Mouse (Mus musculus) MEL (cell line): ENCODE results near the gene Mrps25. TPM values are rescaled to one million over a fixed set of nuclear protein-coding genes. Genes with fewer than 3 reads are reported as not detected.

Experiments
- DNase-seq: peaks from one replicate; pipeline ENCODE4 v3.0.0; 2011; ENCODE audit warnings: low read depth, low spot score
- H3K27ac ChIP-seq: 2 replicates; pipeline ENCODE4 v1.5.1; 2012; ENCODE audit warnings: low read depth, mild to moderate bottlenecking, control low read depth, low read length, moderate library complexity; ENCODE audit not compliant: control insufficient read depth
- H3K27me3 ChIP-seq, 2 experiments: fragments of 150-350 bp in 1 of 2; sonication (generic) in 1 of 2; 2 replicates each; pipeline ENCODE4 v1.6.1; 2012; ENCODE audit warnings: low read length in 2 of 2, mild to moderate bottlenecking in 2 of 2, improper control_type of control experiment in 1 of 2, moderate library complexity in 1 of 2; ENCODE audit not compliant: insufficient read depth in 2 of 2, control insufficient read depth in 1 of 2
- H3K36me3 ChIP-seq, 2 experiments: 2 replicates each; pipeline ENCODE4 v1.6.1; 2012 to 2014; ENCODE audit warnings: low read length in 2 of 2, improper control_type of control experiment in 1 of 2, inconsistent platforms in 1 of 2, mild to moderate bottlenecking in 1 of 2; ENCODE audit not compliant: insufficient read depth in 2 of 2, control insufficient read depth in 1 of 2
- H3K4me1 ChIP-seq, 2 experiments: fragments of 150-350 bp in 1 of 2; sonication (generic) in 1 of 2; 2 replicates each; pipeline ENCODE4 v1.6.1; 2012; ENCODE audit warnings: low read length in 2 of 2, improper control_type of control experiment in 1 of 2, mild to moderate bottlenecking in 1 of 2; ENCODE audit not compliant: insufficient read depth in 2 of 2, control insufficient read depth in 1 of 2
- H3K4me3 ChIP-seq, 2 experiments: fragments of 150-350 bp in 1 of 2; sonication (generic) in 1 of 2; 2 replicates each; pipeline ENCODE4 v1.5.1; 2012; ENCODE audit warnings: low read depth in 2 of 2, low read length in 2 of 2, mild to moderate bottlenecking in 2 of 2, moderate library complexity in 2 of 2, control low read depth in 1 of 2, improper control_type of control experiment in 1 of 2; ENCODE audit not compliant: control insufficient read depth in 1 of 2, insufficient read depth in 1 of 2
- H3K79me2 ChIP-seq: 2 replicates; pipeline ENCODE4 v1.6.1; 2012; ENCODE audit warnings: mild to moderate bottlenecking, low read length, moderate library complexity; ENCODE audit not compliant: control insufficient read depth, poor library complexity, insufficient read depth
- H3K9ac ChIP-seq: 2 replicates; pipeline ENCODE4 v1.6.1; 2012; ENCODE audit warnings: low read depth, mild to moderate bottlenecking, control low read depth, low read length, moderate library complexity; ENCODE audit not compliant: control insufficient read depth, poor library complexity, severe bottlenecking
- H3K9me3 ChIP-seq: fragments of 150-350 bp; sonication (generic); replicated peaks from 2 replicates; pipeline ENCODE4 v1.6.1; 2012; ENCODE audit warnings: mild to moderate bottlenecking, low read length, improper control_type of control experiment, moderate library complexity; ENCODE audit not compliant: insufficient read depth
- BHLHE40 ChIP-seq: IDR thresholded peaks from 2 replicates; pipeline ENCODE4 v1.6.1; 2012; ENCODE audit warnings: low read depth, mild to moderate bottlenecking, inconsistent platforms, low read length, improper control_type of control experiment, borderline replicate concordance
- CTCF ChIP-seq, 3 experiments: IDR thresholded peaks in 2 of 3; conservative IDR thresholded peaks in 1 of 3; 2 replicates each; pipeline ENCODE4 v1.5.1; 2011 to 2012; ENCODE audit warnings: low read length in 3 of 3, low read depth in 2 of 3, mild to moderate bottlenecking in 2 of 3, improper control_type of control experiment in 1 of 3, inconsistent platforms in 1 of 3, mixed read lengths in 1 of 3, moderate library complexity in 1 of 3; ENCODE audit not compliant: control insufficient read depth in 1 of 3, insufficient read depth in 1 of 3, poor library complexity in 1 of 3, severe bottlenecking in 1 of 3
- E2F4 ChIP-seq: IDR thresholded peaks from 2 replicates; pipeline ENCODE4 v1.6.1; 2011; ENCODE audit warnings: low read depth, low read length, improper control_type of control experiment, borderline replicate concordance
- EP300 ChIP-seq, 2 experiments: IDR thresholded peaks; 2 replicates each; pipeline ENCODE4 v1.6.1; 2011; ENCODE audit warnings: improper control_type of control experiment in 2 of 2, low read length in 2 of 2, low read depth in 1 of 2, mild to moderate bottlenecking in 1 of 2
- MEF2A ChIP-seq: IDR thresholded peaks from 2 replicates; pipeline ENCODE4 v1.6.1; 2014; ENCODE audit warnings: low read depth, mild to moderate bottlenecking, inconsistent platforms, low read length, improper control_type of control experiment; ENCODE audit not compliant: poor library complexity, insufficient replicate concordance, severe bottlenecking; ENCODE audit errors: extremely low read depth
- MYC ChIP-seq: IDR thresholded peaks from 2 replicates; pipeline ENCODE4 v1.6.1; 2011; ENCODE audit warnings: low read depth, mild to moderate bottlenecking, low read length, improper control_type of control experiment, moderate library complexity
- NRF1 ChIP-seq: IDR thresholded peaks from 2 replicates; pipeline ENCODE4 v1.6.1; 2014; ENCODE audit warnings: low read depth, mild to moderate bottlenecking, inconsistent platforms, low read length, improper control_type of control experiment, moderate library complexity; ENCODE audit not compliant: poor library complexity, insufficient read depth, severe bottlenecking
- POLR2AphosphoS2 ChIP-seq: IDR thresholded peaks from 2 replicates; pipeline ENCODE4 v1.6.1; 2011; ENCODE audit warnings: low read length, improper control_type of control experiment
- POLR2AphosphoS5 ChIP-seq: IDR thresholded peaks from 2 replicates; pipeline ENCODE4 v1.6.1; 2012; ENCODE audit warnings: low read depth, borderline replicate concordance, mild to moderate bottlenecking, inconsistent platforms, low read length, moderate library complexity, mixed read lengths
- RCOR1 ChIP-seq: IDR thresholded peaks from 2 replicates; pipeline ENCODE4 v1.6.1; 2012; ENCODE audit warnings: low read depth, mild to moderate bottlenecking, inconsistent platforms, low read length, improper control_type of control experiment
- SIN3A ChIP-seq: IDR thresholded peaks from 2 replicates; pipeline ENCODE4 v1.6.1; 2012; ENCODE audit warnings: low read length, improper control_type of control experiment, inconsistent platforms
- TAL1 ChIP-seq: IDR thresholded peaks from 2 replicates; pipeline ENCODE4 v1.6.1; 2012; ENCODE audit warnings: mild to moderate bottlenecking, inconsistent platforms, low read length, moderate library complexity, mixed read lengths
- TBP ChIP-seq: IDR thresholded peaks from 2 replicates; pipeline ENCODE4 v1.8.0; 2011; ENCODE audit warnings: low read depth, low read length, improper control_type of control experiment
- TCF12 ChIP-seq: IDR thresholded peaks from 2 replicates; pipeline ENCODE4 v1.6.1; 2014; ENCODE audit warnings: low read depth, mild to moderate bottlenecking, inconsistent platforms, low read length, improper control_type of control experiment, moderate library complexity
- UBTF ChIP-seq: IDR thresholded peaks from 2 replicates; pipeline ENCODE4 v1.6.1; 2012; ENCODE audit warnings: low read depth, mild to moderate bottlenecking, inconsistent platforms, low read length, improper control_type of control experiment, moderate library complexity, borderline replicate concordance; ENCODE audit not compliant: insufficient read depth
- ZKSCAN1 ChIP-seq: IDR thresholded peaks from 2 replicates; pipeline ENCODE4 v1.6.1; 2012; ENCODE audit warnings: low read depth, mild to moderate bottlenecking, inconsistent platforms, low read length, improper control_type of control experiment, moderate library complexity
- polyA plus RNA-seq, 2 experiments: library from polyadenylated mRNA; stranded (reverse) in 1 of 2; unstranded in 1 of 2; fragments of >175 nt in 1 of 2; fragments of >200 nt in 1 of 2; gene quantifications; 2 replicates each; pipeline versions ENCODE4 v1.2.1 to v1.2.4; 2012; ENCODE audit warnings: low replicate concordance in 2 of 2, low read depth in 1 of 2; ENCODE audit not compliant: insufficient read length in 2 of 2, insufficient read depth in 1 of 2, missing spikeins in 1 of 2
- total RNA-seq: library from RNA; depleted of rRNA; stranded (reverse); fragments of 300-350 nt; gene quantifications from 2 replicates; pipeline ENCODE4 v1.2.3, GENCODE M21; 2012

Gene Mrps25
- total and polyA plus RNA-seq, 3 experiments: 94.7 to 261 (median 109) TPM

DNA sequence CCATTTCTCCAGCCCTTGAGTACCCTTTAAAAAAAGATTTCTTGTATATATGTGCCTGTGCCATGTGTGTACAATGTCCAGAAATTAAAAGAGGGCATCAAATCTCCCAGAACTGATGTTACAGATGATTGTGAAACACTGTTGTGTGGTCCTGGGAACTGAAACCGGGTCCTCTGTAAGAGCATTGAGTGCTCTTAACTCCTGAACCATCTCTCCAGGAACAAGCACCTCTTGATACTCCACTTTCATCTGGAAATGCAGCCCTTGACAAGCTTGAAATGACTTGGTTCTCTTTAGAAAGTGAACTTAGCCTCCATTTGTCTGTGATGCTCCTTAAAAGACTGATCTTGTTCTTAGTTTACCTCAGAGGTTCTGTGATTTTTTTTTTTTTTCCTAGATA lies 21.1 kb downstream of the Mrps25 start:
- Histone ChIP-seq H3K27ac (no peak overlapping the region), H3K36me3 (peaks cover 0 to 42% of the 10 kb centered on the region in 2 experiments; a peak in 2 of 4 replicates), H3K4me1 (no peaks in the 10 kb centered on the region), H3K27me3 (no peaks in the 10 kb centered on the region)
- no peak for TF ChIP-seq NRF1
- TF ChIP-seq E2F4: no peak
- no peak for TF ChIP-seq TAL1
- TF ChIP-seq CTCF (IDR thresholded peaks at IDR 0.05 in 2 of 3, conservative IDR thresholded peaks at IDR 0.05 in 1 of 3; ENCODE audit: control insufficient read depth in 1 of 3, insufficient read depth in 1 of 3, low read depth in 2 of 3, low read length in 3 of 3, poor library complexity in 1 of 3, severe bottlenecking in 1 of 3): no peak
- no peak for TF ChIP-seq POLR2AphosphoS2
- no peak for TF ChIP-seq SIN3A
- no peak for TF ChIP-seq MEF2A
- no peak for TF ChIP-seq TBP
- no peak for TF ChIP-seq BHLHE40
- TF ChIP-seq POLR2AphosphoS5: no peak
- TF ChIP-seq UBTF: no peak
- no peak for TF ChIP-seq MYC
- no peak for TF ChIP-seq RCOR1
- no peak for TF ChIP-seq ZKSCAN1
- TF ChIP-seq, all 39 proteins: peak for 0
- Histone ChIP-seq H3K4me3 (no peak overlapping the region), H3K79me2 (no peaks in the 10 kb centered on the region), H3K9ac (no peak overlapping the region), H3K9me3 (no peaks in the 10 kb centered on the region)
- no peak for DNase-seq

DNA sequence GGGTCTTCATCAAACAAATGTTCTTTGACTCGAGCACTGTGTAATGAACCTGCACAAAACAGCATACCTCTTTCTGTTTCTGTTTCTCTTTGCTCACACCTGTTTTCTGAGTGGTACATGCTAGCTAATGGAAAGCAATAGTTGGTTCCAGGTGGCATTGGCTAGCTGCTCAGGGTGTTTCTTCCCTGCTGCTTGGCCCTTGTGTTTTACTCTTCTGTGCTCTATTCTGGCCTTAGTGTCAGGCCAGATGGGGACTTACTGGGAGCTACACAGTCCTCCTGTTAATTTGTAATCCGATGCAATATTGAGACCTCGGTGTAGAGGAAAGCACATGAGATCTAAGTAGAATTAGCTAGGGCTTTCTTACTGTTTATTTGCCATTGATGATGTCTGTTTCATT lies 25.0 kb downstream of the Mrps25 start:
- Histone ChIP-seq H3K27me3 (no peaks in the 10 kb centered on the region), H3K9ac (no peak overlapping the region), H3K4me3 (no peak overlapping the region), H3K36me3 (peaks cover 0 to 40% of the 10 kb centered on the region in 2 experiments; a peak in 2 of 4 replicates), H3K79me2 (no peaks in the 10 kb centered on the region), H3K27ac (no peak overlapping the region), H3K4me1 (no peaks in the 10 kb centered on the region), H3K9me3 (no peaks in the 10 kb centered on the region)
- DNase-seq: no peak
- no peak for TF ChIP-seq TCF12

DNA sequence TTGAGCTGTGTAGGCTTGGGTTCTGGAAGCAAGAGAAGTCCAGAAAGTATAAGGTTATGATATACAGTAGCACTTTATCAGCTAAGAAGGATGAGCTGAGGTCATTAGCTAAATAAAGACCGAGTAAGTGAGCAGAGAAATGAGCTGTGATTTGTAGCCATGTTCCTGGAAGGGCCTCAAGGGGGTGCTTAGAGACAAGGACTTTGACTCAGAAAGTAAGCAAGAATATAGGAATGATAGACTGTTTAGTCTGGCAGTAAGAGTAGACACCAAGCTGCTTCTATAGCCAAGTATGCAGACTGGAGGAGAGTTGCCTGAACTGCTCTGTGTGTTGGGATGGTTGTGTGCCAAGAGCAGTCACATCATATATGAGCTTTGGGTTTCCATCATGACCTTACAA lies 30.1 kb downstream of the Mrps25 start:
- no peak overlapping the region for H3K4me3 ChIP-seq
- no peak overlapping the region for H3K27ac ChIP-seq
- no peaks in the 10 kb centered on the region for H3K79me2 ChIP-seq
- TF ChIP-seq EP300 (IDR thresholded peaks at IDR 0.05; ENCODE audit: low read depth in 1 of 2, low read length in 2 of 2) (no peak), TBP (no peak), MYC (no peak)
- no peaks in the 10 kb centered on the region for H3K9me3 ChIP-seq
- H3K36me3 ChIP-seq: peaks cover 0 to 33% of the 10 kb centered on the region in 2 experiments; a peak in 2 of 4 replicates
- no peaks in the 10 kb centered on the region for H3K27me3 ChIP-seq
- no peaks in the 10 kb centered on the region for H3K4me1 ChIP-seq
- no peak overlapping the region for H3K9ac ChIP-seq
- no peak for DNase-seq
